Mouse (Mus musculus) liver, adult 2 months (tissue): ENCODE measurements at regions not wholly inside any gene's neighbourhood (a gene's known extent, or its start where the extent isn't known, plus 50 kb on each side); places are given as distances from the start of the nearest gene placed in this dataset.
A peak's percentile ranks its signal among the peaks of the same experiment; 100 is the strongest.

Experiments
- DNase-seq: peaks from one replicate; pipeline ENCODE4 v3.0.0-alpha.2; 2011; ENCODE audit warnings: low read depth, low spot score; ENCODE audit errors: extremely low read depth
- H3K27ac ChIP-seq: fragments of 200-500 bp; replicated peaks from 2 replicates; pipeline ENCODE4 v1.5.1; 2012; ENCODE audit warnings: low read depth, mild to moderate bottlenecking, control low read depth, inconsistent platforms, low read length; ENCODE audit not compliant: insufficient read depth
- H3K27me3 ChIP-seq: fragments of 200-500 bp; 2 replicates; pipeline ENCODE4 v1.6.1; 2012; ENCODE audit warnings: mild to moderate bottlenecking, moderate library complexity, low read length, inconsistent platforms; ENCODE audit not compliant: control insufficient read depth, insufficient read depth
- H3K36me3 ChIP-seq: fragments of 200-500 bp; 2 replicates; pipeline ENCODE4 v1.6.1; 2012; ENCODE audit warnings: low read length, inconsistent platforms; ENCODE audit not compliant: control insufficient read depth, insufficient read depth
- H3K4me1 ChIP-seq: fragments of 200-500 bp; 2 replicates; pipeline ENCODE4 v1.6.1; 2011; ENCODE audit warnings: low read length; ENCODE audit not compliant: control insufficient read depth, insufficient read depth
- H3K4me3 ChIP-seq: fragments of 200-500 bp; 2 replicates; pipeline ENCODE4 v1.5.1; 2011; ENCODE audit warnings: low read depth, mild to moderate bottlenecking, control low read depth, low read length, moderate library complexity; ENCODE audit not compliant: insufficient read depth
- H3K79me2 ChIP-seq: fragments of 200-500 bp; 2 replicates; pipeline ENCODE4 v1.6.1; 2012; ENCODE audit warnings: inconsistent platforms, mild to moderate bottlenecking, low read length, moderate library complexity; ENCODE audit not compliant: control insufficient read depth, insufficient read depth
- H3K9ac ChIP-seq: fragments of 200-500 bp; 2 replicates; pipeline ENCODE4 v1.6.1; 2012; ENCODE audit warnings: low read depth, mild to moderate bottlenecking, control low read depth, inconsistent platforms, low read length
- CTCF ChIP-seq: fragments of 200-500 bp; IDR thresholded peaks from 2 replicates; pipeline ENCODE4 v1.5.1; 2011; ENCODE audit warnings: low read depth, low read length, control low read depth
- POLR2A ChIP-seq: fragments of 200-500 bp; IDR thresholded peaks from 2 replicates; pipeline ENCODE4 v1.6.1; 2011; ENCODE audit warnings: low read length, control low read depth; ENCODE audit not compliant: insufficient read depth; ENCODE audit errors: extremely low read depth
- WGBS: fragments of 180-500 bp; shearing (Covaris S2); methylation state at CpG from one replicate; pipeline ENCODE4 v1.1.7; 2018; 5-methylcytosine and 5-hydroxymethylcytosine counted together

DNA sequence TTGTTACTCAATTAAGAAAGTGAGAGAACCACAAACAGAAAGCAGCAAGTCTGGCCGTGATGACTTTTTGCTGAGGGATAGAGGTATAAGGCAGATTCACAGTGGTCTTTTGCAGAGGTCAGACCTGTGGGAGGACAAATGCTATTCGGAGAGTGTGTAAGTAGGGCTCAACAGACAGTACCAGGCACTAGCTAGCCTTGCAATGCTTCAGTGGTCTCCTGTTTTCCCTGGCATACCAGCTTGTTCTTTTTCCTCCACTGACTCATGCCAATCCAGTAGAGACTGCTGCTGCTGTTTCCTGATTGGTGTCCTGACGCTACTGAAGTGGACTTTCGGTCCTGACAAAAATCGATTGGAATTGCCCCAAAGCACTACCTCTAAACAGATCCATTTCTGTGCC lies 166.4 kb downstream of the Tlr4 start:
- no peak overlapping the region for H3K9ac ChIP-seq
- H3K79me2 ChIP-seq = no peaks in the 10 kb centered on the region
- peak; percentile 26 for DNase-seq
- no peak for TF ChIP-seq CTCF
- no peak for TF ChIP-seq POLR2A
- no peaks in the 10 kb centered on the region for H3K4me1 ChIP-seq
- WGBS = 84% methylated on average over 5 of the region's 5 CpGs
- H3K36me3 ChIP-seq = no peaks in the 10 kb centered on the region
- no peak overlapping the region for H3K27ac ChIP-seq
- no peaks in the 10 kb centered on the region for H3K27me3 ChIP-seq
- no peak overlapping the region for H3K4me3 ChIP-seq

DNA sequence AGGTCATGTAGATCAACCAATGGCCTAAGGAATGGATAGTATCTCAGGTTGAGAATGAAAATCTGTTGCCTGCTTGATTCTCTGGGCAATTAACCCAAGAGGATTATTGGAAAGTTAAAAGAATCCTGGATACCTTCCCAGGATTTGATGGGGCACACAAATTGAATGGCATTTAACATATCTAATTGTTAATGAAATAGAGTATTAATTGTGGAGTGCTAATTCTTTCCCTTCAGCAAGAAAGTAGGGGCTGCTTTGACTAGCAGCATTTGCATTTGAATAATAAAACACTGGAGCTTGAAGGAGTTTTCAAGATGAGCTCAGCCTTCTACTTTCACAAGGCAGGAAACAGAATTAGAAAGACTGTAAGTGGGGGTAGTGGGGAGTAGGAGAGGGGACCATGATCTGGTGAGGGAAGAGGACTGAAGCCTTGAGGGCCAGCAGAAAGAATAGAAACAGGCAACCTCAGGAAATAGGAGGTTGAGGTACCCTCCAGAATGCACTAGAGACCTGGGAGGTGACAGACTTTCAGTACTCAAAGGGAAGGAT lies 178.9 kb downstream of the Tlr4 start:
- Histone ChIP-seq H3K27ac (no peak overlapping the region), H3K9ac (no peak overlapping the region), H3K36me3 (no peaks in the 10 kb centered on the region), H3K79me2 (no peaks in the 10 kb centered on the region), H3K4me1 (no peaks in the 10 kb centered on the region), H3K4me3 (no peak overlapping the region), H3K27me3 (no peaks in the 10 kb centered on the region)
- DNase-seq = no peak
- no peak for TF ChIP-seq POLR2A
- TF ChIP-seq CTCF = no peak

DNA sequence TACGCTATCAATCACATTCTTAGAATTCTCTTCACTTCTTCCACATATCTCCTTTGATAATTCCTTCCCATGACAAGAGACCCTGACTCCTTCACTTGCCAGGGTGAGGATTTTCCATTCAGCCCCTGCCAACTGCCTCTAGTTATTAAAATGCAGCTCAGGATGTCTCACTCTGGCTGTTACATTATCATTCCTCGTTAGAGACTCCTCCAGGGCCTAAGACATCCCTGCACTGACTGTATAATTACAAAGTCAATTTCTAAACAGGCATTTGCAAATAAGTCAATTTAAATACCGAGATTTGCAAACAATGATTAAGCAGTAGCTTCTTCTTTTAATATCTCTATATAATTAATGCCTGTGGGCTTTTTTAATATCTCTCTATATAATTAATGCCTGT lies 184.3 kb downstream of the Tlr4 start:
- Histone ChIP-seq H3K4me1 (no peaks in the 10 kb centered on the region), H3K4me3 (no peak overlapping the region), H3K79me2 (no peaks in the 10 kb centered on the region), H3K9ac (no peak overlapping the region), H3K27me3 (no peaks in the 10 kb centered on the region), H3K27ac (no peak overlapping the region), H3K36me3 (no peaks in the 10 kb centered on the region)
- 54% methylated on average over 3 of the region's 3 CpGs for WGBS
- TF ChIP-seq CTCF (no peak), POLR2A (no peak)
- DNase-seq = no peak

DNA sequence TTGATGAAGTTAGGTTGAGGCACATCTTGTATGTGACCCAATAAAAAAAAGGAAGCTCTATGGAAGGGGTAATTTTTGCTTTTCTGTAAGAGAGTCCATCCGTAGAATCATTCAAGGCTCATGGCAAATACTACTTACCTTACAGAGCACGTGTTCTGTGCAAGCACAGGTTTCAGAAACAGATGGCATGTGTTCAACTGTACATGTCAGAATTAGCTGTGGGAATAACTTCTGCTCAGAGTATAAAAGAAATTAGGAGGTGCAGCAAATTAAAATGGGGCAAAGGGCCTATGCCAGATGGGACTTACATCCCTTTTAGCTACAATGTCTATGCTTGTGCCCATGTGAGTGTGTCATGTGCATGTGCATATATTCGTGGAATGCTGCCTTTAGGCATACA lies 216.7 kb downstream of the Tlr4 start:
- Histone ChIP-seq H3K4me1 (no peaks in the 10 kb centered on the region), H3K27me3 (no peaks in the 10 kb centered on the region), H3K27ac (no peak overlapping the region), H3K36me3 (no peaks in the 10 kb centered on the region), H3K9ac (no peak overlapping the region), H3K4me3 (no peak overlapping the region), H3K79me2 (no peaks in the 10 kb centered on the region)
- no peak for DNase-seq
- 68% methylated on average over 3 of the region's 3 CpGs for WGBS
- TF ChIP-seq CTCF (no peak), POLR2A (no peak)
